Mouse (Mus musculus): ENCODE data around the gene Yod1. TPM values are rescaled to one million over a fixed set of nuclear protein-coding genes. Genes with fewer than 3 reads are reported as not detected.

The Yod1 gene
- polyA plus RNA-seq, 1 experiment, result 11.6 TPM

DNA sequence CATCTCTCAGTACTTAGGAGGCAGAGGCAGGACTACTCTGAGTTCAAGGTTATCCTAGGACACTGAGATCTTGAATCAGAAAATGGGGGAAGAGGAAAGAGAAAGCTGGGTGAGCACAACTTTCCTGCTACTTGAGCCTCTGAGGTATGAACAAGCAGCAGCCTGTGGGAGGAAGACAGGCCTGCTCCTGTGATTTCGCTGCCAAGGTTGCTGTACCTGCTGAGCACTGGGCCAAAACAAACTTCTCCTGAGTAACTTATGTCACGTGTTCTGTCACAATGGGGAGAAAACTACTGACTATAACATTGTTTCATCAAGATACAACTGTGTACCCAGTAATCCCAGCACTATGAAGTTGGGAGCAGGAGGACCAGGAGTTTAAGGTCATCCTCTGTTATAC is 13.5 kb upstream of the Yod1 start:
- H3K27ac ChIP-seq (ENCODE audit: control insufficient read depth, insufficient read depth, low read depth, low read length, poor library complexity), result no peak overlapping the region
- TF ChIP-seq POLR2A (IDR thresholded peaks at IDR 0.05; ENCODE audit: borderline replicate concordance, control insufficient read depth, low read depth, low read length) (no peak), CTCF (IDR thresholded peaks at IDR 0.05; ENCODE audit: control insufficient read depth, insufficient read depth, low read length) (no peak)
- WGBS, result 91% methylated on average over 2 of the region's 2 CpGs
- H3K4me1 ChIP-seq (ENCODE audit: control insufficient read depth, insufficient read depth, low read length), result no peaks in the 10 kb centered on the region
- H3K4me3 ChIP-seq (replicated peaks; ENCODE audit: control insufficient read depth, low read depth, low read length), result no peak overlapping the region

DNA sequence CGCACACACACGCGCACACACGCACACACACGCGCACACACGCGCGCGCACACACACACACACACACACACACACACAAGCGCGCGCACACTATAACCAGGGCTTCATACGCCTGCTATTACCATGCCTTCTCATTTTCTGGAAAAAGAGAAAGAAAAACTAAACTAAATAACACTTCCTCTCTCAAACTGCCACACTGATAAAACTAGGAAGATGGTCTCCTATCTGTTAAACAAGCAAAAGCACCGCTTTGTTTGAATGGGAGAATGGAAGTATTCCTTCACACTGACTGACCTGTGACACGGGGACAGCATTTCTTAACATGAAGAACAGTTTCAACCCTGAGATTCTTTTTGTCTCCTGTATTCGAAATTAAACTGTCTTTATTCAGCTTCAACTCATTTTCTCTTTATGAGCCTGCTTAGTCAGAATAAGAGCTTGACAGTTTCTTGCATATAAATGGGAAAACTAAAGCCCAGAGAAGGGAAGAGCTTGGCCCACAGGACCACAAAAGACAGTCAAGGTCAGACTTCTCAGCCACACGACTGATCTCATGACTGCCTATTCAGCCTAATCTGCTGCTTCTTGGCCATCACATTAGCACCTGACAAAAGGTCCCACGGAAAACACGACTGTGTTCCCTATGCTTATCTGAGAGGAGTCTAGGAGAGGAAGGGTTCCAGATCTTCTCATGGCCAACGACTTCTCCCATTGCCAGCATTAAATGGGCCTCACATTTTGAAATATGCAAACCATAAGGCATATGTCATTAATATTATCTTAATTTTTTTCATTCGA is 6.6 kb upstream of the Yod1 start:
- no peaks in the 10 kb centered on the region for H3K4me1 ChIP-seq (ENCODE audit: control insufficient read depth, insufficient read depth, low read length)
- H3K27ac ChIP-seq (ENCODE audit: control insufficient read depth, insufficient read depth, low read depth, low read length, poor library complexity), result no peak overlapping the region
- 85% methylated on average over 22 of the region's 22 CpGs for WGBS
- TF ChIP-seq POLR2A (IDR thresholded peaks at IDR 0.05; ENCODE audit: borderline replicate concordance, control insufficient read depth, low read depth, low read length), result no peak
- TF ChIP-seq CTCF (IDR thresholded peaks at IDR 0.05; ENCODE audit: control insufficient read depth, insufficient read depth, low read length), result no peak
- no peak overlapping the region for H3K4me3 ChIP-seq (replicated peaks; ENCODE audit: control insufficient read depth, low read depth, low read length)

DNA sequence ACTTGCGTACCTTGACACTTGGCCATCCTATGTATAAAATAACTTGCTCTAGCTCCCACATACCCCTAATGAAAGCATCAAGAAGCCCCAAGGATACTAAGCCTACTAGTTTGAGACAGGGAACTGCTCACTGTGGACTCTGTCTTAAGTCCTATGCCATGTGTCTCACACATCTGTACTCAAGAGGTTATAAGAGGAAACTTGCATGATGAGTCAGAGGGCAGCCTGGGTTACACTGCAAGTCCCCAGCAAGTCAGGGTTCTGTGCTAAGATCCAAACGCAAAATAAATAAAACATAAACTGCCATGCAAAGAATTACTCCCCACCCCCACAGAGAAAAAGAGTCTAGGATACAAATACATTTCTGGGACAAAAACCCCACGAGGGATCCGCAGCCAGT is 3.1 kb upstream of the Yod1 start:
- no peak for TF ChIP-seq CTCF (IDR thresholded peaks at IDR 0.05; ENCODE audit: control insufficient read depth, insufficient read depth, low read length)
- no peak for TF ChIP-seq POLR2A (IDR thresholded peaks at IDR 0.05; ENCODE audit: borderline replicate concordance, control insufficient read depth, low read depth, low read length)
- Histone ChIP-seq H3K4me1 (ENCODE audit: control insufficient read depth, insufficient read depth, low read length) (no peaks in the 10 kb centered on the region), H3K4me3 (replicated peaks; ENCODE audit: control insufficient read depth, low read depth, low read length) (no peak overlapping the region), H3K27ac (ENCODE audit: control insufficient read depth, insufficient read depth, low read depth, low read length, poor library complexity) (no peak overlapping the region)
- WGBS, result 87% methylated on average over 4 of the region's 4 CpGs

DNA sequence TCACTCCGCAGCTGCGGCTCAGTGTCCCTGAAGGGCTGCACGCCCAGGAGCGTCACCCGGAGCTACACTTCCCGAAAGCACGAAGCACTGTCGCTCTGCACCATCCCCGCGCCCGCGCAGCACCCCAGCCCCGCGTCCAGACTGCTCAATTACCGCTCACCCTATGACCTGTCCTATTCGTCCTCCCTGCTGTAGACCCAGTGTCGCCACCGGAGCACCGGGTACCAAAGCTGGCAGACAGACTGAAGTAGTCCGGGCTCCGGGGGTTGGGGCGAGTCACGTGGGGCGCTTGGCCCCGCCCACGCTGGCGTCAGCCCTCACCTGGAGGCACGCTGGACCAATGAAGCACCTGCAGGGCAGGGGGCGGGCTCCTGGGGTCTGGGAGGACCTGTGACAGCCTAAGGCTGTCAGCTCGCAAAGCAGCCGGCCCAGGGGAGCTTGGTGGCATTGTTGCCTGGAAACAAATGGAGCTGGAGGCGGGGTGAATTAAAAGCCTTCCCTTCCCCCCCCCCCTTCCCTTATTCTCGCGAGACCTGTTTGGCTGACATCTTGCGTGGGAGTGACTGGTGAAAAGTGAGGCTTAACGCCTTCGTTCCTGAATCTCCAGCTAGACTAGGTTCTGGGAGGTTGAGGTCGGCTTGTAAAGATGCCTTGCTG is 1.4 kb upstream of the Yod1 start, which contains the start of gene Gm29427:
TSS of gene Gm29427 (minus strand) at position 239 of the 657 bp plus-strand sequence.
- TF ChIP-seq POLR2A (IDR thresholded peaks at IDR 0.05; ENCODE audit: borderline replicate concordance, control insufficient read depth, low read depth, low read length) (peak; percentile 33; the same call in 1 of the 2 replicates), CTCF (IDR thresholded peaks at IDR 0.05; ENCODE audit: control insufficient read depth, insufficient read depth, low read length) (no peak)
- 1% methylated on average over 37 of the region's 38 CpGs for WGBS
- no peaks in the 10 kb centered on the region; the same call in 1 of the 2 replicates for H3K4me1 ChIP-seq (ENCODE audit: control insufficient read depth, insufficient read depth, low read length)
- peak within 1 kb of the TSS; percentile 55 for H3K27ac ChIP-seq (ENCODE audit: control insufficient read depth, insufficient read depth, low read depth, low read length, poor library complexity)
- H3K4me3 ChIP-seq (replicated peaks; ENCODE audit: control insufficient read depth, low read depth, low read length), result peak within 1 kb of the TSS; percentile 93

DNA sequence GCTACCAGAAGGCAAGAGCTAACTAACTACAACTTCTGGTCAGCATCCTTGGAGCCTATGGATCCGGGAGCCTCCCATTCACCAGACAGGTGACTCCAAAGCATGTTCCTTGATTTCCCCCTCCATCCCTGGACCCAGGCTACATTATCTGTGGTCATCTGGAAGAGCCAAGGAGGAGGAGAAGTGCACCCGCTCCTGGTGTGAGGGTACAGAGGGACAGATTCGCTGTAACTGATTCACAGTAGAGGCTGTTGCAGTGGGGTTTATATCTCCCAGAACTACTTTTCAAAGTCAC is 962 bp upstream of the Yod1 start:
- 0% methylated on average over 3 of the region's 3 CpGs for WGBS
- Histone ChIP-seq H3K27ac (ENCODE audit: control insufficient read depth, insufficient read depth, low read depth, low read length, poor library complexity) (peak overlapping the region; percentile 55), H3K4me3 (replicated peaks; ENCODE audit: control insufficient read depth, low read depth, low read length) (peak overlapping the region; percentile 93), H3K4me1 (ENCODE audit: control insufficient read depth, insufficient read depth, low read length) (no peaks in the 10 kb centered on the region; the same call in 1 of the 2 replicates)
- no peak for TF ChIP-seq POLR2A (IDR thresholded peaks at IDR 0.05; ENCODE audit: borderline replicate concordance, control insufficient read depth, low read depth, low read length)
- TF ChIP-seq CTCF (IDR thresholded peaks at IDR 0.05; ENCODE audit: control insufficient read depth, insufficient read depth, low read length), result no peak

DNA sequence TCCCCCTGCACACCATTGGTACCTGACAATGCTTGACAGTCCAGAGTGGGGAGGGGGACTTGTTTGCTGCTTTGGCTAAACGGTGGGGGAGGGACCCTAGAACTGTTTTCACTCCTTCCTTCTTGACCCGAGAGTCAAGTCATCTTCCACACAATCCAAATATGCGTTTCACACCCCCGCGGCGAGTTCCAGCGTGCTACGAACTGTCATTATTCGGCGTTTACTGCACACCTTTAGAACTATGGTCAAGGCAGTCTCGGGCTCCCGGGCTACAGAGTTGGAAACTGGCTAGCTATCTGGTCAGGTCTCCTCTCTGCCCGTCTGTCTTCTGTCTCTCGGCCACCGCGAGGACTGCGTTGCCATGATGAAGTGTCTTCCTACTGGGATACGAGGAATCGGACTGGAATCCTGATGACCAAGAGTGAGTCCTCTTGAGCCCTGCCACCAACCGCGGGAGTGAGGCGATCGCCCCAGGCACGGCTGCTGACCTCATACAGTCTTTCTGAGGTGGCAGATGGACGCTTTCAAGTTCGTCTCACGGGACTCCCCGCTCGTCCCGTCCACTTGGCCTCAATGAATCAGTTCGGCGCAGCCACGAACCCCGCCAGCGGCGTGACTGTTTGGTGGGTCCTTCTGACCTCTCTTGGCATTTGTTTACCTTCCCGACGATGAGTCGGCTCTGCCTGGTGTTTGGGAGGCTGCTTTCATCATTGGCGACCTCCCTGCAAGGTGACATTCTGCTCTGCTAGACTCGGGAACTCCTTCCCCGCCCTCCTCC is 425 bp upstream of the Yod1 start:
- no peaks in the 10 kb centered on the region; the same call in 1 of the 2 replicates for H3K4me1 ChIP-seq (ENCODE audit: control insufficient read depth, insufficient read depth, low read length)
- no peak for TF ChIP-seq CTCF (IDR thresholded peaks at IDR 0.05; ENCODE audit: control insufficient read depth, insufficient read depth, low read length)
- peak; percentile 26; the same call in 1 of the 2 replicates for TF ChIP-seq POLR2A (IDR thresholded peaks at IDR 0.05; ENCODE audit: borderline replicate concordance, control insufficient read depth, low read depth, low read length)
- H3K27ac ChIP-seq (ENCODE audit: control insufficient read depth, insufficient read depth, low read depth, low read length, poor library complexity), result peak overlapping the region; percentile 55
- H3K4me3 ChIP-seq (replicated peaks; ENCODE audit: control insufficient read depth, low read depth, low read length), result peak overlapping the region; percentile 93
- WGBS, result under 1% methylated on average over 42 of the region's 42 CpGs

DNA sequence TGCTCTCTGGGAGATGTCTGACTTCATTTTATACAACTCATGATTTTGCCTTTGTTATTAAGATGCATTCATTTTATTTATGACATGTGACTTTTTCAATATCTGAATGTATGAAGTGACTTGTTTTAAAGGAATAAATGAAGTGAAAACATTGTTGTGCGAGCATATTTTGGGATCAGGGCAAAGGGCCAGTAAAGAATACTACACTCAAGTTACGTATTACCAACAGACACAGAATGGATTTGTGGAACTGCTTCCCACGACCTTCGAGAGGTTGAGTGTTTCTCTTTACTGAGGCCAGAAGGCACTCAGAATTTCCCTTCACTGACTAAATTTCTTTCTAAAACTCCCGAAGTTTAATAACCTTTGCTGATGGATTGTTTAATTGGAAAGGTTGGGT is 7.1 kb downstream of the Yod1 start:
- Histone ChIP-seq H3K27ac (ENCODE audit: control insufficient read depth, insufficient read depth, low read depth, low read length, poor library complexity) (no peak overlapping the region), H3K4me1 (ENCODE audit: control insufficient read depth, insufficient read depth, low read length) (no peaks in the 10 kb centered on the region; the same call in 1 of the 2 replicates), H3K4me3 (replicated peaks; ENCODE audit: control insufficient read depth, low read depth, low read length) (no peak overlapping the region)
- 93% methylated on average over 5 of the region's 5 CpGs for WGBS
- TF ChIP-seq POLR2A (IDR thresholded peaks at IDR 0.05; ENCODE audit: borderline replicate concordance, control insufficient read depth, low read depth, low read length) (no peak), CTCF (IDR thresholded peaks at IDR 0.05; ENCODE audit: control insufficient read depth, insufficient read depth, low read length) (no peak)

DNA sequence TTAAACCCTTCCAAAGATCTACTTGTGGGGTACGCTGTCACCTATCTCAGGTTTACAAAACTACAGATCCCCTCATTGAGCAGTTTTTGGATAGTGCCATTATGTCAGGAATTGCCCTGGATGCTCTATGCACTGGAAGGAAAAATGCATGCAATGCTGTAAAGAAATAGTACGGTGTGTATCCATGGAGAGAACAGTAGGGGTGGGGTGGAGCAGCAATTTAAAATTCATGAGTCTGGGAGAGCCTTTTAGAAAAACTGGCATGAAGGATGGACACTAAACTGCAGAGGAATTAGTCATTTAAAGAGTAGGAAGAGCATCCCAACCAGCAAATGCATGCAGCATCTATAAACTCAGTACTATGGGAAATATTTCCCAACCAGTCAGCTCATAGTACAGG is 9.3 kb downstream of the Yod1 start:
- TF ChIP-seq CTCF (IDR thresholded peaks at IDR 0.05; ENCODE audit: control insufficient read depth, insufficient read depth, low read length) (no peak), POLR2A (IDR thresholded peaks at IDR 0.05; ENCODE audit: borderline replicate concordance, control insufficient read depth, low read depth, low read length) (no peak)
- Histone ChIP-seq H3K27ac (ENCODE audit: control insufficient read depth, insufficient read depth, low read depth, low read length, poor library complexity) (no peak overlapping the region), H3K4me3 (replicated peaks; ENCODE audit: control insufficient read depth, low read depth, low read length) (no peak overlapping the region), H3K4me1 (ENCODE audit: control insufficient read depth, insufficient read depth, low read length) (no peaks in the 10 kb centered on the region)
- WGBS, result 95% methylated on average over 2 of the region's 2 CpGs

Measured in bone marrow, adult 2 months (tissue).